Mouse (Mus musculus) frontal cortex, adult (tissue): ENCODE results near the gene Tmem219.
"Not testable (repeated sequence)": the region's sequence is repeated elsewhere in the genome, so short reads cannot be mapped to it uniquely, and the experiment has no call there.

ENCODE experiments used
- ATAC-seq: cut with Nextera tagmentation; 2 replicates; pipeline ENCODE4 v1.9.2; 2017; ENCODE audit warnings: mild to moderate bottlenecking, moderate library complexity, mixed read lengths; ENCODE audit not compliant: low TSS enrichment

Tmem219 gene

GRCm38 (mm10) chr7:126923999-126924398 is 1.3 kb upstream of the Tmem219 start:
- ATAC-seq = peak; percentile 15; the same call in 1 of the 2 replicates

GRCm38 (mm10) chr7:126921563-126921962 is 1.2 kb downstream of the Tmem219 start:
- no peak for ATAC-seq

GRCm38 (mm10) chr7:126919973-126920372 is 2.7 kb downstream of the Tmem219 start:
- no peak for ATAC-seq

- ATAC-seq = not testable (repeated sequence)
These were observed 4.4 kb downstream of the Tmem219 start for GRCm38 (mm10) chr7:126918356-126918755.

GRCm38 (mm10) chr7:126914844-126915243 is 7.9 kb downstream of the Tmem219 start:
- ATAC-seq = no peak

- ATAC-seq = no peak
These were observed 17.1 kb downstream of the Tmem219 start for GRCm38 (mm10) chr7:126905590-126905989.

- ATAC-seq = not testable (repeated sequence)
These were observed 22.9 kb downstream of the Tmem219 start for GRCm38 (mm10) chr7:126899781-126900180.

GRCm38 (mm10) chr7:126898102-126898990 is 24.4 kb downstream of the Tmem219 start:
- ATAC-seq = peak; percentile 88

- peak; percentile 70 for ATAC-seq
These were observed 25.2 kb downstream of the Tmem219 start for GRCm38 (mm10) chr7:126897390-126898101.

- no peak for ATAC-seq
These were observed 25.8 kb downstream of the Tmem219 start for GRCm38 (mm10) chr7:126896912-126897311.

GRCm38 (mm10) chr7:126888852-126889251 is 33.9 kb downstream of the Tmem219 start:
- no peak for ATAC-seq

GRCm38 (mm10) chr7:126887281-126887680 is 35.4 kb downstream of the Tmem219 start:
- ATAC-seq = no peak

GRCm38 (mm10) chr7:126884286-126885164 is 38.2 kb downstream of the Tmem219 start, which contains the start of gene Taok2:
TSS of gene Taok2 (minus strand) at chr7:126884703.
- peak; percentile 94 for ATAC-seq

GRCm38 (mm10) chr7:126883731-126884181 is 39.0 kb downstream of the Tmem219 start:
- ATAC-seq = no peak

- no peak for ATAC-seq
These were observed 41.7 kb downstream of the Tmem219 start for GRCm38 (mm10) chr7:126881040-126881439.

GRCm38 (mm10) chr7:126877239-126877638 is 45.5 kb downstream of the Tmem219 start:
- ATAC-seq = no peak

- no peak for ATAC-seq
These were observed 52.2 kb downstream of the Tmem219 start for GRCm38 (mm10) chr7:126870520-126870891.

GRCm38 (mm10) chr7:126869780-126870519 is 52.8 kb downstream of the Tmem219 start:
- ATAC-seq = no peak

- ATAC-seq = no peak
These were observed 54.7 kb downstream of the Tmem219 start for GRCm38 (mm10) chr7:126868003-126868402.

GRCm38 (mm10) chr7:126867534-126867933 is 55.2 kb downstream of the Tmem219 start:
- no peak for ATAC-seq

GRCm38 (mm10) chr7:126863791-126864190 is 58.9 kb downstream of the Tmem219 start:
- ATAC-seq = no peak
